Comparison of ENCODE assay signal across 12 mouse cellular contexts in the genomic region with DNA sequence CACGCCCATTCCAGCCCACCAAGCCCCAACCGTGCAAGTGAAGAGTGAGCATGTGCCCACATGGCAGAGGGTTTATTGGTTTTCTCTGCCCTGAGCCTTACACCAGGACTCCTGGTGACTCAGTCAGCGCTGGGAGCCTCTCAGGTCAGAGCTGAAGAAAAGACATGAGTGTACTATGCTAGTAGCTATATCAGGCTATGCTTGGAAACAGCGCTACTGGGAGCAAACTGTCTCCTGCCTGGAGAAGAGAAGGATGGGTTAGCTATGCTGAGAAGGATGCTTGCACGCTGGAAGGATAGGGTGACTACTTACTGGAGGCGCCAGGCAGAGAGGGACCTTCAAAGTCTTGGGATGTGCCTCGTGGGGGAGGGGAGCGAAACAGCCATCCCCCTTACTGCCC. TPM values are rescaled to one million over a fixed set of nuclear protein-coding genes. Genes with fewer than 3 reads are reported as not detected.
A peak's percentile ranks its signal among the peaks of the same experiment; 100 is the strongest.
DNase-seq lines count a peak whose midpoint lies in the region; ATAC-seq lines count a peak whose summit lies in the region.
"Had no signal": no experiment of that assay in that cellular context is flagged by ENCODE, and none has a peak within 500 bp of the region (broad histone marks: within the 10 kb centered on the region; RNA-seq: fewer than 3 reads in every experiment).

No protein-coding gene starts in this region.

- intact Hi-C loops in heart, postnatal 10 days (cut with DNase I) = loop anchor here (5.0 kb wide), 1 partner anchor 92 kb away; no protein-coding TSS in a partner anchor

- no peaks in the 10 kb centered on the region for H3K9me3 ChIP-seq in heart, embryonic 14.5 days (ENCODE audit: control insufficient read depth, low read length)
- H3K9me3 ChIP-seq in embryonic facial prominence, embryonic 10.5 days = no peaks in the 10 kb centered on the region; the same call in 1 of the 2 replicates
- no peaks in the 10 kb centered on the region for H3K9me3 ChIP-seq in hindbrain, embryonic 12.5 days (replicated peaks)
- no peaks in the 10 kb centered on the region for H3K9me3 ChIP-seq in midbrain, embryonic 15.5 days

- peaks cover 19% of the 10 kb centered on the region for H3K27me3 ChIP-seq in heart, embryonic 14.5 days (ENCODE audit: control insufficient read depth, insufficient read depth, low read length)
- H3K27me3 ChIP-seq in embryonic facial prominence, embryonic 10.5 days (replicated peaks; ENCODE audit: low read depth, poor library complexity, severe bottlenecking) = peaks cover 56% of the 10 kb centered on the region
- peaks cover 29% of the 10 kb centered on the region for H3K27me3 ChIP-seq in hindbrain, embryonic 12.5 days
- peaks cover 10% of the 10 kb centered on the region; the same call in 1 of the 2 replicates for H3K27me3 ChIP-seq in midbrain, embryonic 15.5 days (replicated peaks)

- H3K4me2 ChIP-seq in heart, embryonic 14.5 days (ENCODE audit: low read length) = peak overlapping the region; percentile 96
- peak overlapping the region; percentile 78 for H3K4me2 ChIP-seq in hindbrain, embryonic 12.5 days (replicated peaks)
- H3K4me2 ChIP-seq in midbrain, embryonic 15.5 days = peak overlapping the region; percentile 84

- H3K4me1 ChIP-seq in heart, embryonic 14.5 days (ENCODE audit: control insufficient read depth in 2 of 2, insufficient read depth in 2 of 2, low read length in 2 of 2) = peaks cover 6 to 13% of the 10 kb centered on the region in 2 experiments
- H3K4me1 ChIP-seq in embryonic facial prominence, embryonic 10.5 days = peaks cover 24% of the 10 kb centered on the region
- peaks cover 10% of the 10 kb centered on the region for H3K4me1 ChIP-seq in hindbrain, embryonic 12.5 days
- peaks cover 12% of the 10 kb centered on the region for H3K4me1 ChIP-seq in midbrain, embryonic 15.5 days

- H3K4me3 ChIP-seq in heart, embryonic 14.5 days (ENCODE audit: control insufficient read depth in 1 of 2, insufficient read depth in 1 of 2, low read depth in 1 of 2, low read length in 2 of 2) = no peak overlapping the region
- peak overlapping the region; percentile 63 for H3K4me3 ChIP-seq in embryonic facial prominence, embryonic 10.5 days
- H3K4me3 ChIP-seq in hindbrain, embryonic 12.5 days = no peak overlapping the region
- peak overlapping the region; percentile 50; the same call in 1 of the 2 replicates for H3K4me3 ChIP-seq in midbrain, embryonic 15.5 days

- H3K9ac ChIP-seq in heart, embryonic 14.5 days (ENCODE audit: low read length) = no peak overlapping the region
- no peak overlapping the region for H3K9ac ChIP-seq in hindbrain, embryonic 12.5 days
- peak overlapping the region; percentile 50; the same call in 1 of the 2 replicates for H3K9ac ChIP-seq in midbrain, embryonic 15.5 days

- no peak for DNase-seq in heart, postnatal 10 days
- DNase-seq in embryonic facial prominence, embryonic 10.5 days (ENCODE audit: low spot score) = peak; percentile 39
- no peak for DNase-seq in layer of hippocampus, adult 9-11 months
- DNase-seq in frontal cortex, postnatal 14 days (ENCODE audit: low spot score in 2 of 2) = no peak
- DNase-seq in urinary bladder, postnatal 10 days (ENCODE audit: low spot score) = no peak
- DNase-seq: gastrocnemius, adult 2 months had no signal

- ATAC-seq in heart, embryonic 14.5 days (ENCODE audit: insufficient number of reproducible peaks, insufficient read depth, low FRiP score, low read depth) = no peak
- ATAC-seq in hindbrain, embryonic 12.5 days (ENCODE audit: low FRiP score) = 0 out of 2 replicates have a peak, but pooled peaks have one; percentile 14
- ATAC-seq in midbrain, embryonic 15.5 days (replicated peaks) = no peak

- H3K27ac ChIP-seq in heart, embryonic 14.5 days (replicated peaks in 1 of 2; ENCODE audit: control insufficient read depth in 1 of 2, insufficient read depth in 1 of 2, low read depth in 2 of 2, low read length in 2 of 2) = no peak overlapping the region
- peak overlapping the region; percentile 75 for H3K27ac ChIP-seq in embryonic facial prominence, embryonic 10.5 days (replicated peaks)
- no peak overlapping the region for H3K27ac ChIP-seq in hindbrain, embryonic 12.5 days
- no peak overlapping the region for H3K27ac ChIP-seq in midbrain, embryonic 15.5 days
- H3K27ac ChIP-seq: kidney, postnatal 0 days had no signal

- 53% methylated on average over 8 of the region's 8 CpGs for WGBS in heart, embryonic 14.5 days
- 39% methylated on average over 8 of the region's 8 CpGs for WGBS in embryonic facial prominence, embryonic 10.5 days
- WGBS in hindbrain, embryonic 12.5 days = 40% methylated on average over 8 of the region's 8 CpGs
- 44% methylated on average over 8 of the region's 8 CpGs for WGBS in midbrain, embryonic 15.5 days

- H3K36me3 ChIP-seq in heart, embryonic 14.5 days (ENCODE audit: control insufficient read depth, insufficient read depth, low read length) = no peaks in the 10 kb centered on the region
- no peaks in the 10 kb centered on the region for H3K36me3 ChIP-seq in embryonic facial prominence, embryonic 10.5 days (replicated peaks)
- H3K36me3 ChIP-seq in hindbrain, embryonic 12.5 days = no peaks in the 10 kb centered on the region
- H3K36me3 ChIP-seq in midbrain, embryonic 15.5 days (replicated peaks) = no peaks in the 10 kb centered on the region

RNA-seq across cellular contexts. Expression of a gene that starts 30.9 kb away (rescaled TPM):
- 0.53 and 1.00 TPM in 2 replicates for polyA plus RNA-seq in heart, embryonic 14.5 days (2014; fragmentation: Nextera tagmentation; extraction: Ambion mirVana)
- total RNA-seq in heart, postnatal 10 days (2021) = 1 to 10 TPM; 1.8 to 2.5 TPM
- 0.55 and 0.85 TPM in 2 replicates for polyA plus RNA-seq in embryonic facial prominence, embryonic 10.5 days (2016; fragmentation: Nextera tagmentation; extraction: Ambion mirVana)
- polyA plus RNA-seq in hindbrain, embryonic 12.5 days (2016; fragmentation: Nextera tagmentation; extraction: Ambion mirVana) = 4.6 and 5.5 TPM in 2 replicates
- 5.4 TPM in 2 replicates for polyA plus RNA-seq in midbrain, embryonic 15.5 days (2015; fragmentation: Nextera tagmentation; extraction: Ambion mirVana)

RNA-seq across cellular contexts. Expression of a gene that starts 38.6 kb away (rescaled TPM):
- polyA plus RNA-seq in heart, embryonic 14.5 days (2014; fragmentation: Nextera tagmentation; extraction: Ambion mirVana) = 464 and 494 TPM in 2 replicates
- 100 to 1,000 TPM; 550 to 581 TPM for total RNA-seq in heart, postnatal 10 days (2021)
- 203 and 215 TPM in 2 replicates for polyA plus RNA-seq in embryonic facial prominence, embryonic 10.5 days (2016; fragmentation: Nextera tagmentation; extraction: Ambion mirVana)
- 171 and 179 TPM in 2 replicates for polyA plus RNA-seq in hindbrain, embryonic 12.5 days (2016; fragmentation: Nextera tagmentation; extraction: Ambion mirVana)
- 290 and 315 TPM in 2 replicates for polyA plus RNA-seq in midbrain, embryonic 15.5 days (2015; fragmentation: Nextera tagmentation; extraction: Ambion mirVana)

RNA-seq across cellular contexts. Expression of a gene that starts 38.7 kb away (rescaled TPM):
- polyA plus RNA-seq in heart, embryonic 14.5 days (2014; fragmentation: Nextera tagmentation; extraction: Ambion mirVana) = not detected in 2 replicates
- not detected for total RNA-seq in heart, postnatal 10 days (2021)
- polyA plus RNA-seq in embryonic facial prominence, embryonic 10.5 days (2016; fragmentation: Nextera tagmentation; extraction: Ambion mirVana) = 0.29 and 0.74 TPM in 2 replicates
- polyA plus RNA-seq in hindbrain, embryonic 12.5 days (2016; fragmentation: Nextera tagmentation; extraction: Ambion mirVana) = 3.2 and 3.6 TPM in 2 replicates
- 2.0 and 3.7 TPM in 2 replicates for polyA plus RNA-seq in midbrain, embryonic 15.5 days (2015; fragmentation: Nextera tagmentation; extraction: Ambion mirVana)
- total RNA-seq: gastrocnemius, adult 2 months; megakaryocyte-erythroid progenitor cell, adult 5-6 weeks had no signal
- polyA plus RNA-seq: limb, embryonic 11.5 days had no signal

Comparison
In these comparisons a context has a peak if more than half of its experiments do, and no peak if none do; other contexts are left out.
1. H3K4me3 ChIP-seq: peak in embryonic facial prominence, embryonic 10.5 days (single experiment) and midbrain, embryonic 15.5 days (single experiment); none in heart, embryonic 14.5 days (0 of 2) and hindbrain, embryonic 12.5 days (single experiment).
2. Peak in every context shown above with its lines, with median percentiles within 50 percentile points of each other: H3K4me2 ChIP-seq.